Comparison of ENCODE assay signal across 22 mouse cellular contexts in genomic region chr11:119117945-119118344, GRCm38 (mm10). TPM values are rescaled to one million over a fixed set of nuclear protein-coding genes. Genes with fewer than 3 reads are reported as not detected.
A peak's percentile ranks its signal among the peaks of the same experiment; 100 is the strongest.
DNase-seq lines count a peak whose midpoint lies in the region; ATAC-seq and TF ChIP-seq lines count a peak whose summit lies in the region.
"Had no signal": no experiment of that assay in that cellular context is flagged by ENCODE, and none has a peak within 500 bp of the region (broad histone marks: within the 10 kb centered on the region; RNA-seq: fewer than 3 reads in every experiment).

No protein-coding gene starts in this region.

- H3K36me3 ChIP-seq in hindbrain, embryonic 12.5 days, result no peaks in the 10 kb centered on the region
- no peaks in the 10 kb centered on the region for H3K36me3 ChIP-seq in hindbrain, postnatal 0 days (ENCODE audit: insufficient read depth, low read length)
- H3K36me3 ChIP-seq in midbrain, postnatal 0 days (ENCODE audit: insufficient read depth, low read length), result no peaks in the 10 kb centered on the region
- H3K36me3 ChIP-seq in midbrain, embryonic 11.5 days (ENCODE audit: control insufficient read depth, insufficient read depth, low read length), result no peaks in the 10 kb centered on the region
- H3K36me3 ChIP-seq: embryonic facial prominence, embryonic 12.5 days; lung, embryonic 15.5 days; stomach, embryonic 15.5 days had no signal

- peaks cover 21% of the 10 kb centered on the region for H3K4me1 ChIP-seq in hindbrain, embryonic 12.5 days
- peaks cover 5% of the 10 kb centered on the region; the same call in 1 of the 2 replicates for H3K4me1 ChIP-seq in hindbrain, postnatal 0 days (ENCODE audit: insufficient read depth, low read length)
- no peaks in the 10 kb centered on the region for H3K4me1 ChIP-seq in midbrain, postnatal 0 days (ENCODE audit: insufficient read depth, low read length)
- peaks cover 5% of the 10 kb centered on the region for H3K4me1 ChIP-seq in midbrain, embryonic 11.5 days (ENCODE audit: control insufficient read depth, insufficient read depth, low read length)
- H3K4me1 ChIP-seq: lung, embryonic 15.5 days had no signal

- peaks cover 8% of the 10 kb centered on the region for H3K27me3 ChIP-seq in hindbrain, embryonic 12.5 days
- H3K27me3 ChIP-seq in hindbrain, postnatal 0 days (ENCODE audit: insufficient read depth, low read length), result no peaks in the 10 kb centered on the region; the same call in 1 of the 2 replicates
- H3K27me3 ChIP-seq in midbrain, postnatal 0 days (ENCODE audit: insufficient read depth, low read length), result no peaks in the 10 kb centered on the region
- no peaks in the 10 kb centered on the region for H3K27me3 ChIP-seq in midbrain, embryonic 11.5 days (ENCODE audit: control insufficient read depth, insufficient read depth, low read length)
- H3K27me3 ChIP-seq: lung, embryonic 15.5 days; stomach, embryonic 15.5 days had no signal

- H3K9me3 ChIP-seq in hindbrain, embryonic 12.5 days (replicated peaks), result no peaks in the 10 kb centered on the region
- H3K9me3 ChIP-seq in hindbrain, postnatal 0 days (ENCODE audit: low read length), result no peaks in the 10 kb centered on the region
- H3K9me3 ChIP-seq in midbrain, postnatal 0 days (ENCODE audit: low read length), result no peaks in the 10 kb centered on the region
- H3K9me3 ChIP-seq in midbrain, embryonic 11.5 days (ENCODE audit: control insufficient read depth, low read length), result no peaks in the 10 kb centered on the region
- H3K9me3 ChIP-seq: embryonic facial prominence, embryonic 12.5 days; lung, embryonic 15.5 days; stomach, embryonic 15.5 days had no signal

- H3K4me3 ChIP-seq in hindbrain, embryonic 12.5 days, result no peak overlapping the region
- H3K4me3 ChIP-seq in hindbrain, postnatal 0 days (ENCODE audit: low read length), result no peak overlapping the region
- H3K4me3 ChIP-seq in midbrain, postnatal 0 days (ENCODE audit: low read depth, low read length), result no peak overlapping the region
- no peak overlapping the region for H3K4me3 ChIP-seq in midbrain, embryonic 11.5 days (ENCODE audit: low read depth, low read length)
- H3K4me3 ChIP-seq: embryonic facial prominence, embryonic 12.5 days; left cerebral cortex, adult 2 months; lung, embryonic 15.5 days; myocyte; stomach, embryonic 15.5 days had no signal

- H3K9ac ChIP-seq in hindbrain, embryonic 12.5 days, result no peak overlapping the region
- H3K9ac ChIP-seq in hindbrain, postnatal 0 days (replicated peaks; ENCODE audit: low read length), result no peak overlapping the region
- peak overlapping the region; percentile 29; the same call in 1 of the 2 replicates for H3K9ac ChIP-seq in midbrain, postnatal 0 days (replicated peaks; ENCODE audit: low read length, poor library complexity, severe bottlenecking)
- H3K9ac ChIP-seq in midbrain, embryonic 11.5 days (ENCODE audit: low read length), result no peak overlapping the region
- H3K9ac ChIP-seq: embryonic facial prominence, embryonic 12.5 days; liver, embryonic 14.5 days; lung, embryonic 15.5 days; stomach, embryonic 15.5 days had no signal

- no peak overlapping the region for H3K4me2 ChIP-seq in hindbrain, embryonic 12.5 days (replicated peaks)
- H3K4me2 ChIP-seq in hindbrain, postnatal 0 days (ENCODE audit: low read depth, low read length), result no peak overlapping the region
- H3K4me2 ChIP-seq in midbrain, postnatal 0 days (ENCODE audit: low read depth, low read length, poor library complexity, severe bottlenecking), result no peak overlapping the region
- H3K4me2 ChIP-seq in midbrain, embryonic 11.5 days, result no peak overlapping the region
- H3K4me2 ChIP-seq: embryonic facial prominence, embryonic 12.5 days; lung, embryonic 15.5 days; stomach, embryonic 15.5 days had no signal

- ATAC-seq in hindbrain, embryonic 12.5 days (ENCODE audit: low FRiP score), result no peak
- no peak for ATAC-seq in hindbrain, postnatal 0 days
- no peak for ATAC-seq in midbrain, postnatal 0 days (ENCODE audit: low FRiP score)
- no peak for ATAC-seq in midbrain, embryonic 11.5 days (ENCODE audit: low FRiP score)
- no peak for ATAC-seq in erythroid progenitor cell, adult 5-6 weeks (replicated peaks; ENCODE audit: low FRiP score, poor library complexity, severe bottlenecking)

- DNase-seq in adrenal gland, postnatal 10 days, result peak; percentile 38
- DNase-seq in adrenal gland, postnatal 4 days (ENCODE audit: low spot score in 2 of 2), result no peak
- no peak for DNase-seq in hindbrain, postnatal 0 days (ENCODE audit: low spot score)
- DNase-seq in midbrain, postnatal 0 days (ENCODE audit: low spot score), result no peak
- DNase-seq in midbrain, embryonic 11.5 days (ENCODE audit: low spot score, missing footprints), result no peak
- DNase-seq in kidney, adult 9 months, result no peak
- DNase-seq: cerebellum, adult 11-12 months; heart, adult 11 months; heart, postnatal 36 days; kidney, postnatal 36 days; left cerebral cortex, postnatal 4 days; lung, postnatal 4 days; retina, postnatal 1 day; thymus, adult 18-20 months had no signal

- no peak for TF ChIP-seq CTCF in hindbrain, postnatal 0 days (IDR thresholded peaks at IDR 0.05; ENCODE audit: low read depth)
- TF ChIP-seq CTCF in midbrain, postnatal 0 days (IDR thresholded peaks at IDR 0.05), result no peak

- 0 out of 2 replicates have a peak overlapping the region, but pooled peaks have one; percentile 30 for H3K27ac ChIP-seq in hindbrain, embryonic 12.5 days
- H3K27ac ChIP-seq in hindbrain, postnatal 0 days, result no peak overlapping the region
- H3K27ac ChIP-seq in midbrain, postnatal 0 days (ENCODE audit: low read depth, low read length), result no peak overlapping the region
- H3K27ac ChIP-seq in midbrain, embryonic 11.5 days (ENCODE audit: low read depth, low read length), result no peak overlapping the region
- H3K27ac ChIP-seq: embryonic facial prominence, embryonic 12.5 days; left cerebral cortex, adult 2 months; liver, embryonic 14.5 days; lung, embryonic 15.5 days; stomach, embryonic 15.5 days had no signal

- 42% methylated on average over 7 of the region's 7 CpGs for WGBS in hindbrain, embryonic 12.5 days
- 53% methylated on average over 7 of the region's 7 CpGs for WGBS in hindbrain, postnatal 0 days
- 59% methylated on average over 7 of the region's 7 CpGs for WGBS in midbrain, postnatal 0 days
- 58% methylated on average over 7 of the region's 7 CpGs for WGBS in midbrain, embryonic 11.5 days

RNA-seq across cellular contexts. Expression of gene Cbx4, which starts 31.9 kb away (rescaled TPM):
- 100 to 1,000 TPM in 1 of 2 experiments, 10 to 100 TPM in 1; 52.0 to 133 TPM for total RNA-seq in adrenal gland, postnatal 10 days (2021)
- total RNA-seq in adrenal gland, postnatal 4 days (2021), result 10 to 100 TPM; 69.7 to 76.8 TPM
- polyA plus RNA-seq in hindbrain, embryonic 12.5 days (2016; fragmentation: Nextera tagmentation; extraction: Ambion mirVana), result 13.2 and 15.0 TPM in 2 replicates
- total RNA-seq in hindbrain, postnatal 0 days (2014; rRNA removed), result 33.6 and 41.3 TPM in 2 replicates
- 22.4 and 23.7 TPM in 2 replicates for polyA plus RNA-seq in hindbrain, postnatal 0 days (2015; fragmentation: Nextera tagmentation; extraction: Ambion mirVana)
- 48.6 and 53.4 TPM in 2 replicates for total RNA-seq in midbrain, postnatal 0 days (2014; rRNA removed)
- polyA plus RNA-seq in midbrain, postnatal 0 days (2015; fragmentation: Nextera tagmentation; extraction: Ambion mirVana), result 30.5 TPM in 2 replicates
- polyA plus RNA-seq in midbrain, embryonic 11.5 days (2014; fragmentation: Nextera tagmentation; extraction: Ambion mirVana), result 6.3 and 7.0 TPM in 2 replicates
- total RNA-seq in erythroid progenitor cell, adult 5-6 weeks (2015; ENCODE audit: low replicate concordance), result 5.4 and 13.4 TPM in 2 replicates
- total RNA-seq in erythroid progenitor cell, adult 5-6 weeks (2017; ENCODE audit: low replicate concordance), result 2.7 and 4.4 TPM in 2 replicates
